Mouse (Mus musculus): Measurements from ENCODE around the gene Ccl11.

DNA sequence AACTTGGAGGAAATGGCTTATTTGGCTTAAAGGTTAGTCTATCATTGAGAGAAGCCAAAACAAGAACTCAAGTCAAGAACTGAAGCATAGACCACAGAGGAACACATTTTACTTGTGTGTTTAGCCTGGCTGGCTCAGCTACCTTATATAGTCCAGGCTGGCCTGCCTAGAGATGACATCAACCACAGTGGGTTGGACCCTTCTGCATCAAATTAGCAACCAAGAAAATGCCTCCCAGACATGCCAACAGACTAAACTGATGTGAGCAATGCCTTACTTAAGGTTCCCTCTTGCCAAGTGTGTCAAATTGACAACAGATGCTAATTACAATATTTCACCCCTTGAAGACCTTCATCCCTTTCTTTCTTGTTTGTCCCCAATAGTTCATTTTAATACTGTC is 52.0 kb downstream of the Ccl11 start:
- TF ChIP-seq MYOG (IDR thresholded peaks at IDR 0.05; ENCODE audit: control insufficient read depth in 1 of 3, insufficient read depth in 1 of 3, insufficient read length in 2 of 3, low read depth in 2 of 3): no peak
- TF ChIP-seq POLR2A (IDR thresholded peaks at IDR 0.05; ENCODE audit: insufficient read length, low read depth): no peak
- TF ChIP-seq MAX (IDR thresholded peaks at IDR 0.05; ENCODE audit: low read depth): no peak
- no peak for TF ChIP-seq REST (IDR thresholded peaks at IDR 0.05; ENCODE audit: insufficient read depth, insufficient read length)
- TF ChIP-seq MYOD1 (IDR thresholded peaks at IDR 0.05; ENCODE audit: control insufficient read depth in 1 of 3, insufficient read length in 2 of 3, low read depth in 2 of 3): no peak
- no peak for TF ChIP-seq CEBPB (IDR thresholded peaks at IDR 0.05; ENCODE audit: insufficient read depth, poor library complexity, severe bottlenecking)
- no peak for TF ChIP-seq TCF3 (IDR thresholded peaks at IDR 0.05; ENCODE audit: insufficient read length, low read depth)
- TF ChIP-seq POLR2AphosphoS2 (IDR thresholded peaks at IDR 0.05; ENCODE audit: insufficient read length, low read depth): no peak
- TF ChIP-seq E2F4 (IDR thresholded peaks at IDR 0.05; ENCODE audit: insufficient read depth): no peak
- TF ChIP-seq USF1 (IDR thresholded peaks at IDR 0.05; ENCODE audit: low read depth): no peak
- TF ChIP-seq TCF12 (IDR thresholded peaks at IDR 0.05; ENCODE audit: insufficient read depth, poor library complexity, severe bottlenecking): no peak

All from myocyte (in vitro differentiated cells).